Mouse (Mus musculus): ENCODE data around the gene Mrc1.

- TF ChIP-seq CTCF (IDR thresholded peaks at IDR 0.05; ENCODE audit: low read depth): peak; percentile 100
- TF ChIP-seq EP300 (IDR thresholded peaks at IDR 0.05; ENCODE audit: low read depth): no peak
Measured at GRCm38 (mm10) chr2:14295334-14295733, 66.1 kb downstream of the Mrc1 start.
